Mouse (Mus musculus) C2C12 (cell line): ENCODE measurements at regions not wholly inside any gene's neighbourhood (a gene's known extent, or its start where the extent isn't known, plus 50 kb on each side); places are given as distances from the start of the nearest gene placed in this dataset.

Source experiments
- H3K27me3 ChIP-seq: one replicate; pipeline ENCODE4 v1.6.1; 2011; ENCODE audit not compliant: control insufficient read depth, insufficient read depth, insufficient read length
- H3K36me3 ChIP-seq: one replicate; pipeline ENCODE4 v1.6.1; 2011; ENCODE audit not compliant: control insufficient read depth, insufficient read depth
- H3K4me3 ChIP-seq: one replicate; pipeline ENCODE4 v1.5.1; 2011; ENCODE audit warnings: mild to moderate bottlenecking, control low read depth; ENCODE audit not compliant: poor library complexity, insufficient read depth, severe bottlenecking
- H3K79me2 ChIP-seq: one replicate; pipeline ENCODE4 v1.6.1; 2011; ENCODE audit not compliant: control insufficient read depth, insufficient read depth
- H3K79me3 ChIP-seq: one replicate; pipeline ENCODE4 v1.6.1; 2011; ENCODE audit warnings: low read depth, control low read depth
- H3ac ChIP-seq: one replicate; pipeline ENCODE3; 2011; ENCODE audit warnings: low read depth; ENCODE audit not compliant: control insufficient read depth, insufficient read length
- CEBPB ChIP-seq: IDR thresholded peaks from one replicate; pipeline ENCODE4 v1.6.1; 2011; ENCODE audit warnings: low read depth, mild to moderate bottlenecking, control low read depth, moderate library complexity
- CTCF ChIP-seq: IDR thresholded peaks from one replicate; pipeline ENCODE4 v1.5.1; 2011; ENCODE audit not compliant: control insufficient read depth, insufficient read depth, insufficient read length
- FOSL1 ChIP-seq: IDR thresholded peaks from one replicate; pipeline ENCODE4 v1.8.0; 2011; ENCODE audit warnings: mild to moderate bottlenecking, low read length; ENCODE audit not compliant: poor library complexity, insufficient read depth, severe bottlenecking
- MAX ChIP-seq: IDR thresholded peaks from one replicate; pipeline ENCODE4 v1.6.1; 2011; ENCODE audit warnings: mild to moderate bottlenecking, control low read depth
- MYOD1 ChIP-seq: IDR thresholded peaks from one replicate; pipeline ENCODE4 v1.6.1; 2011; ENCODE audit warnings: low read depth; ENCODE audit not compliant: control insufficient read depth, insufficient read length
- MYOG ChIP-seq: IDR thresholded peaks from one replicate; pipeline ENCODE4 v1.6.1; 2011; ENCODE audit not compliant: control insufficient read depth, insufficient read length; ENCODE audit errors: extremely low read depth
- USF1 ChIP-seq: IDR thresholded peaks from one replicate; pipeline ENCODE4 v1.6.1; 2011; ENCODE audit warnings: low read depth, mild to moderate bottlenecking, control low read depth, moderate library complexity

DNA sequence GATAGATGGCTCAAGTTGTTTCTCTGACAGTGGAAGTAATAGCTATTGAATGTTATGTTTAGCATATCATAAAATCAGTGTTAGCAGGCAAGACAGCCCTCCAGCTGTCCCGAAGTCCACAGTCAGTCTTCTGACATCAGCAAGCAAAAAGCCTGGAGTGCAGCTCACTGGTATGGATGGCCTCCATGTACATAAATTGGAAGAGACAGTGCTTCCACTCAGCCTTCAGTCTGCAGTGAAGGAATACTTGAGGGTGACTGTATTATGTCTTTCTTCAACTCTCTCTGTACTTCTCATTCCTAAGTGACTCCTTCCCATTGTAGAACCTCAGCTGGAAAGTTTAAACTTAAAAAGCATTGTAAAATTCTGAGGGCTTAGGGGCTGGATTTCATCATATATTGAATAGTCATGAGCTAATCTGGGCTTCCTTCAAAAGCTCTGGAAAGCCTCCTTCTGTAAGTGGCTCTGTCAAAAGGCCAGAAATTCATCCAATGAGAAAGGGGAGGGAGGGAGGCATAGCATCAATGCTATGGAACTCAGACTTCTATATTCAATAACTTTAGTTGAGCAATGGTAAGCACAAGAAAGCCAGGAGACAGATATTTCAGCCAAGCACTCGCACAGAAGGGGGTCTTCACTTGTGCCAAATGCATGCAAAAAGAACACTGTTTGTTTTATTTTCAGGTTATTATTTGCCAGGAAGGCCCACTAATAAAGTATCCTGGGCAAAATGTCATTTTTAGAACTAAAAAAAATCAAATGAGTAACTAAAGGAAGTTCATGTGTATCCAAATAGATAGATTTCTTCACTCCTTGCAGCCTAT is 90.5 kb upstream of the Plxna2 start:
- TF ChIP-seq USF1 (no peak), CTCF (no peak), MYOG (no peak), CEBPB (no peak), MAX (no peak), FOSL1 (no peak), MYOD1 (no peak)
- Histone ChIP-seq H3K79me3 (no peaks in the 10 kb centered on the region), H3ac (no peak overlapping the region), H3K27me3 (no peaks in the 10 kb centered on the region), H3K79me2 (no peaks in the 10 kb centered on the region), H3K36me3 (no peaks in the 10 kb centered on the region), H3K4me3 (no peak overlapping the region)

- Histone ChIP-seq H3K27me3 (no peaks in the 10 kb centered on the region), H3K79me3 (no peaks in the 10 kb centered on the region), H3K79me2 (no peaks in the 10 kb centered on the region), H3K4me3 (no peak overlapping the region), H3ac (no peak overlapping the region), H3K36me3 (no peaks in the 10 kb centered on the region)
- no peak for TF ChIP-seq MYOD1
- no peak for TF ChIP-seq USF1
- TF ChIP-seq CTCF: no peak
- TF ChIP-seq CEBPB: no peak
- TF ChIP-seq FOSL1: no peak
- TF ChIP-seq MYOG: no peak
- no peak for TF ChIP-seq MAX
Observed at GRCm38 (mm10) chr1:194524976-194525375, 93.0 kb upstream of the Plxna2 start.

DNA sequence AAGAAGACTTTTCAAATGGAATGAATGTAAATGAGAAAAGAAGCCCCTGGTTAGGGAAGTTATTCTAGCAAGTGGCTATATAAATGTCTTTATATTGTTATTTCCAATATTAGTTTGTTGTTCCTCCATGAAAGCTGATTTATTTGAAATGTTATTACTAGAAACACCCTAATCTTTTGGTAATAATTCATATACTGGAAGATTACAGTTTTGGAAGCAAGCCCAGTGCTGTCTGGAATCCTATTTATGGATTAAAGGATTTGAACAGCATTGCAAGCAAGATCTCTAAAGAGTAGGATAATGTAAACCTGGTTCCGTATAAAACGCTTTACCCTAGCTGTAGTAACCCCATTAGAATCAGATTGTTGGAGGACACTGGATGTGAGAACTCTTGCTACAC is 96.8 kb upstream of the Plxna2 start:
- no peaks in the 10 kb centered on the region for H3K36me3 ChIP-seq
- H3ac ChIP-seq: no peak overlapping the region
- no peaks in the 10 kb centered on the region for H3K79me3 ChIP-seq
- no peaks in the 10 kb centered on the region for H3K79me2 ChIP-seq
- no peaks in the 10 kb centered on the region for H3K27me3 ChIP-seq
- TF ChIP-seq CTCF (no peak), FOSL1 (no peak), MYOD1 (no peak), MYOG (no peak), MAX (no peak), USF1 (no peak), CEBPB (no peak)
- no peak overlapping the region for H3K4me3 ChIP-seq

DNA sequence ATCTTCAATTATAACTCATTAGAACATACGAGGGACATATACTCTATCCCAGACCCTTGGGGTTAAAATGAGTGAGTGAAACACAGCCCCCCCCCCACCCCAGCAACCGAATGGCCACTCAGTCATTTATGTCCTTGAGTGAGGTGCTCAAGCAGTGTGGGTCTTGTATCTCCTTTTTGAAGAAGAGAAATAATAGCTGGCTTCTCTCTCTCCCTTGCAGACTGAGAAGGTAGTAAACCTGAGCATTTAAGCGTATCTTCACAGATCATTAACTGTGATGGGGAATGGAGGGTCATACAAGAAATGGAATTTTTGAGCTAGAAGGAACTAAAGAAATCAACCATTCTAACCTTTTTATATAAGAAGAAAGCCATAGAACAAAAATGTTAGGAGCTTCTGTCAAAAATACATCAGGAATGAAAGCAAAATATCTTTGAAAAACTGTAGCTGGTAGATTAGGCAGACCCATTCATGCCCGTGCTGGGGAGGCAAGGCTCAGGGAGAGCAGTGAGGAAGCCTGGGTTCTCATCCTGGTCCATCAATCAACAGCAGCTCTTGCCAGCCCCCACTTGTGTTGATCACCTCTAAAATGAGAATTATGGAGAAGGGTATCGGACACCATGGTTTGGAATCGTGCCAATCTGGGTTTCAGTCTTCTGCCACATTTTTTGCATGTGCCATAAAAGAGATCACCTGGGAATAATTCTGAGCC is 98.4 kb upstream of the Plxna2 start:
- no peak overlapping the region for H3ac ChIP-seq
- H3K36me3 ChIP-seq: no peaks in the 10 kb centered on the region
- H3K79me2 ChIP-seq: no peaks in the 10 kb centered on the region
- no peak overlapping the region for H3K4me3 ChIP-seq
- H3K79me3 ChIP-seq: no peaks in the 10 kb centered on the region
- no peak for TF ChIP-seq MYOD1
- no peak for TF ChIP-seq FOSL1
- no peak for TF ChIP-seq USF1
- TF ChIP-seq CEBPB: no peak
- no peak for TF ChIP-seq CTCF
- no peak for TF ChIP-seq MYOG
- no peak for TF ChIP-seq MAX
- no peaks in the 10 kb centered on the region for H3K27me3 ChIP-seq

- Histone ChIP-seq H3K36me3 (no peaks in the 10 kb centered on the region), H3ac (no peak overlapping the region), H3K79me3 (no peaks in the 10 kb centered on the region), H3K27me3 (no peaks in the 10 kb centered on the region), H3K79me2 (no peaks in the 10 kb centered on the region), H3K4me3 (no peak overlapping the region)
- TF ChIP-seq CTCF (no peak), USF1 (no peak), CEBPB (no peak), MYOD1 (no peak), MYOG (no peak), MAX (no peak), FOSL1 (no peak)
Observed at GRCm38 (mm10) chr1:194516136-194516535, 101.9 kb upstream of the Plxna2 start.
